Mouse (Mus musculus) telencephalon, adult 2 months (tissue): ENCODE measurements around the gene Wnt7b.

Experiments
- DNase-seq: peaks from one replicate; pipeline ENCODE4 v3.0.0-alpha.2; 2011; ENCODE audit warnings: low read depth, low spot score

Wnt7b gene

DNA sequence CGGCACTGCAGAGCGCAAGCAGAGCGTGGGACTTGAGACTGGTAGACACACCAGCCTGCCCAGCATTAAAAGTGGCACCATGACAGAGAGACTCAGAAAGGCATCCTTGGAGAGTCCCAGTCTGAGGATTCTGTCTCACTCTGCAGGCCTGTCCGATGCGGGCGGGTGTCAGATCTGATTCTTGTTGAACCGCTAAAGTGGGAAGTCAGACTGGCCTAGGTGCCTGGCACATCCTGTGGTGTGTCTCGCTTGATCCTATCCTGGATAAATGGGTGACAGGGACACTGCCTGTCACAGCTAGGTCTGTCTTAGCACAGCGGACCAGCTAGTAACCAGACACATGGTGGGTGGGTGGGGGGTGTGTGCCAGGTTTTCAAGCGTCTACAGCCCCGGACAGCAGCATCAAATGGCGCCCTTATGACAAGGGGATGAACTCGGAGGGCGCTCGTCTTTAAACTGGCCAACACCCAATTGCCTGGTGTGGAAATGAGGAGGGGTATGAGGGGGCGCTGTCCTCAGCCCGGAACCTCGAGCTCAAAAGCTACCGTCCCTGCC is at the start of gene Wnt7b:
TSS of gene Wnt7b (minus strand) at position 118 of the 555 bp plus-strand sequence.
- DNase-seq: no peak

DNA sequence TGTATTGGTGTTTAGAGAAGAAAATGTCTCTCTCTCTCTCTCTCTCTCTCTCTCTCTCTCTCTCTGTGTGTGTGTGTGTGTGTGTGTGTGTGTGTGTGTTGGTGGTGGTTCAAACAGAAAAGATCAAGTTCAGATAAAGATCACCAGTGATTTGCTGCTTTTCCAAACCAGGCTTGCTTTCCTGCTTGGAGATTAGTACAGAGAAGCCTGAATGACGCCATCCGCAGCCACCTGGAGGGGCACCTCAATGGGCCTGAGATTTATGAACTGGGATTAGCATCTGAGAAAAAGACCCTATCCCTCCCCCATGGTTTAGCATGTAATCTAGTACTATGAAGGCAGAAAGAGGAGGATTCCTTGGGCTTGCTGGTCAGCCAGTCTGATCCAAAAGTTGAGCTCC is 49.3 kb upstream of the Wnt7b start:
- DNase-seq: no peak

DNA sequence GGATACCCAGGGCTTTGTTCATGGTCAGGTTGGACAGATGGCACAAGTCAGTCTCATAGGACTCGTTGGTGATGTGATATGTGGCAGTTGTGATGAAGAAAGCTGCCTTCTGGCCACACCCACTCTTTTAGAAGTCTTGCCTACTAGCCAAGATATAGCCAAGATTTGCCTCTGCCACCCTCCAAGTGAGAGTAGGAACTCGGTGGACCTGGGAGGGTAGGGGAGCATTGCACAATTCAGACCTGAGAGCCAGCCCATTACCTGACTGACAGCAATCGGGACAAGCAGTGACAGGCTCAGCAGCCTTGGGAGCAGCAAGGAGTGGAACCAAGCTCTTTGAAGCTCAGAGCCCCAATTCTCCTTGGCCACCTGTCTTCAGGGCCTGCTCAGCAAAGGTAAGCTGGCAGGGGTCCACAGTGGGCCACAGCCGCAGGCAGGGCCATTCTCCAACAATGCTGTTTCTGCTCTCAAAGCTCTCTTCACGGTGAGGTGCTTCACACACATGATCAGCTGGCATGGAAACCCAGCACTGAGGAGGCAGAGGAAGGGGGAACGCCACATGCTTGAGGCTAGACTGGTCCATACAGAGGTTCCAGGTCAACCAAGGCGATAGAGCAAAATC is 47.8 kb upstream of the Wnt7b start:
- DNase-seq: no peak

DNA sequence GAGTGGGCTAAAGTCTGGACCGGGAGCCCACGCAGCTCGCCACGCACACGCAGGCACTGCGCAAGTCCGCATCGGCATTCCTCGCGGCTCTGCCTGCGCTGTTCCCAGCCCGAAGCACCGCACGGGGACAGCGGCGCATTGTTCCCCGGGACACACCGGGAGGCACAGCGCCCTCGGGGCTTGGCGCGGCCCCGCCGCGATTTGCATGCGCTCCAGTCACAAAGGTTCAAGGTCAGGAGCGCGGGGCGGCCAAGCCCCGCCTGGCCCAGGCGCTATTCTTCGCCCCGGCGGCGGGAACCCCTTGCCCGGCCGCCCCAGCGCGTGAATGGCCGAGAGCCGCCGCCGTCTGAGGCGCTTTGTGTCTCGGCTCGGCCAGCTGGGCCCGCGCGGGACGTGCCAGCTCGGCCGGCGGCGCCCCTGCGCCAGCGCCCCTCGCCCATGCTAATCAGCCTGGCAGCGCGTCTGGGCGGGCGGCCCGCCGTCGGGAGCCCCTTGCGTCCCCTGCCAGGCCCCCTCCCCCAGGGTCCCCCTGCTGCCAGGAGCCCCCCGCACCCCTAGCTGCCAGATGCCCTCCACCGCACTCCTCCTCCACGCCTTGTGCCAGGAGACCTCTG is 43.5 kb upstream of the Wnt7b start:
- no peak for DNase-seq

DNA sequence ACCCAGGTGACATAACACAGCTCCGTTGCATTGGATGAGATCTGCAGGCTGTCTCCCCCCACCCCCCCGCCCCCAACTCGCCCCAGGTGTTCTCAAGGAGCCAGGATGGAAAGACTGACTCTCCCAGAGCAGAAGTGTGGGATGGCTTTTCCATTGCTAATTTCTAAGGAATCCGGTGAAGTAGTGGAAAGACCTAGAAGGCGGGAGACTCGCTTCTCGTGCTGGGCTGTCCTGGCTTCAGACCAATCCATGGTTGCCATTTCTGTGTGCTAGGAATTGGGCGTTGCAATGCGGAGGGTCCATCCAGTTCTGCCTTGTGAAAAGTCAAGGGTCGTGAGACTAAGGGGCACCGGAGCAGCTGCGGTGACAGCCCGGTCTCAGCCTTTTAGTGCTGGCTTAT is 39.9 kb upstream of the Wnt7b start:
- DNase-seq: no peak

DNA sequence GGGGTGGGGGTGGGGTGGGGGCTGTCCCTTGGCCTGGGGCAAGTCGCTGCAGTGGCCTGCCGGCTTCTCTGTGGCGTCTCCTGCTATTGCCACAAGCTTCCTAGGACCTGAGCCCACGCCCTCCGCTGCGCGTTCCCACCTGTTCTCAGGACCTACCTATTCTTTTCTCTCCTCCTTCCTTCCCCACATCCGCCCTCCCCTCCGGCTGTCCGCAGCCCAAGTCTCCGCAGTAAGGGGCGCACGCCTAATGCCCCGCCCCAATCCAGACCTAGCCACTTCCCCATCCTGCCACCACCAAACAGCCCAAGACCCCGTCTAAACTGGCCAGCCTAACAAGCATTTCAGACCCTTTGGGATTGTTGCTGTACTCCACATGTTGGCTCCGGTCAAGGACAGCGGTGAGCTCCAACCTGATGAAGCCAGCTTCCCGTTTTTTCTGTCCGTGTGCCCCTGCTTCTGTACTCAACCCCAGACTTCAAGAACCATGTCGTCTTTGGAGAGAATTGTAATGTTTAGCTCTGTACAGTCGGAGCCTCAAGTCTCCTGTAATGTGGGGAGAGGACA is 33.3 kb upstream of the Wnt7b start:
- no peak for DNase-seq

DNA sequence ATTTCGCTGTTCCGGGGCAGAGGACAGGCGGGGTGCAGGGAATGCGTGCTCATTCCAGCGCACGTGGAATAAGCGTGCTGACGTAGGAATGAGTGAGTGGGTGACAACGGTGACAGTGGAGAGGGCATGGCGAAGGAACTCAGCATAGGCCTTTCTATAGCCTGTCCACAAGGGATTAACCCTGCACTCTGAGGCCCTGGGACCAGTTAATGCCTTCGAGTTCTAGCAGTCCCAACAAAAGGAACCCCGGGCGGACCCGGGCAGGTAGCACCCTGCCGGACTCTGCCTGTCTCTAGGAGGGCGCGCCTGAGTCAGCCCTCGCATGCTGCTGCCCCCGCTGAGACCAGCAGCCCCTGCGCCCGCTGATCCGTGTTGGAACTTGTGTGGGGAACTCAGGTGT is 32.8 kb upstream of the Wnt7b start:
- DNase-seq: no peak

DNA sequence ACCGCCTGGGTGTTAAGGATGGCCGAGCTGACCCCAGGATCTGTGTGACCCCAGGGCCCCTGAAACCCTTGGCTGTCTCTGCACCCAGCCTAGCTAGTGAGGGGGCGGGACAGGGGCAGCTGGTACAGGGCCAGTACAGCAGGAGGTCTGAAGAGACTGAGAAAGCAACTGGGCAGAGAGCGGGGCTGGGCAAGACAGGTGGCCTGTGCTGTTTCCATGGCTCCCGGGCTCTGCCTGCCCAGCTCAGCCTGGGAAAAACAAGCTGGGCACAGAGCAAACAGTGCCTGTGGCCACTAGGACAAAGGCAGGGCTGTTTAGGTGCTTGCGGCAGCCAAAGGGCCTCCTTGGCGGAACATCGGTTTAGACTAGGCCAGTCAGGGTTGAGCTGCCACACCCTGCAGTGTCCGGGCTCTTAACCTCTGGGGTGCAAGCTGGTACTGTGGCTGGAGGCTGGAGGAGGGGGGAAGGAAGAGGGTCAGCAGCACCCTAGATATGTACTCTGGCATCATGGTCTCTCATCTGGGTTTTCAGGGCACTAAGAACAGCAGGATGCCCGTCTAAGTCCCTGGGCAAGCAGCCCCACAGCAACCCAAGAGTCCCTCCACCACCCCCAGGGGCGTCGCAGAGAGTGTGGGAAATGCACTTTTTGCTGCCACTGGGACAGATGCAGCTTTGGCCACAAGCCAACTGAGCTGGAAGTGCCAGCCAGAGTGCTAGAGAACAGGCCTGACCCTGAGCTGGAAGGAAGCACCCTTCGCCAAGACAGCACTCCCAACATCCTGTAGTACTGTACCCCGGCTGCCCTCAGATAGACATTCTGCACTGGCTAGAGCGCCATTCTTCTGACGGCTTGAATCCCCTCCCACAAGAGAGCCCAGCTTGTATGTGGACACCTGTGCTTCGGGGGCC is 31.3 kb upstream of the Wnt7b start:
- DNase-seq: no peak

DNA sequence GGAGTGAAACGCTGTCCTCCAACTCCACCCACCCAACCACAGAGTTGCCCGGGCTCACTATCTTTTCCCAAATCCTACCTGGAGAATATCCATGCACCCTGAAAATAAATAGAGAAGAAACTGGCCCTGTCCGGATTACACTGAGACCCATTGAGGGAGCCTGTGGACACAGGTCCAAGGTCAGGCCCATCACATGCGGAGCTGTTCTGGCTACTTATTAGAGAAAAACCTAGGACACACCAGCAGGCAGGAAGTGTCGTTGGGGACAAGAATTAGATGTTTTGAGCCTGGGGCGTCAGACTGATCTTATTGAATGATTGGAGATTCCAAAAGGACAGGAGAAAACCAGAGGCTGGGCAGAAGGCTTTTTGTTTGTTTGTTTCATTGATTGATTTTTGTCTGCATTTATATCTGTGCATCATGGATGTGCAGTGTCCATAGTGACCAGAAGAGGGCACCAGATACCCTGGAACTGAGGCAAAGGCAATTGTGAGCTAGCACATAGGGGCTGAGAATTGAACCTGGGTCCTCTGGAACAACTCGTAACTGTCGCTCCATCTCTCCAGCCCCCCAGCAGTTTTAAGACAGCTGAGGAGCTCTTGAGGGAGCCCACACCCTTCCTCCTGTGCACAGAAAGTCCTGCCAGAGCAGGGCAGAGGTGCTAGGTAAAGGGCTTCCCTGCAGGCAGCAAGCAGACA is 30.5 kb upstream of the Wnt7b start:
- no peak for DNase-seq

DNA sequence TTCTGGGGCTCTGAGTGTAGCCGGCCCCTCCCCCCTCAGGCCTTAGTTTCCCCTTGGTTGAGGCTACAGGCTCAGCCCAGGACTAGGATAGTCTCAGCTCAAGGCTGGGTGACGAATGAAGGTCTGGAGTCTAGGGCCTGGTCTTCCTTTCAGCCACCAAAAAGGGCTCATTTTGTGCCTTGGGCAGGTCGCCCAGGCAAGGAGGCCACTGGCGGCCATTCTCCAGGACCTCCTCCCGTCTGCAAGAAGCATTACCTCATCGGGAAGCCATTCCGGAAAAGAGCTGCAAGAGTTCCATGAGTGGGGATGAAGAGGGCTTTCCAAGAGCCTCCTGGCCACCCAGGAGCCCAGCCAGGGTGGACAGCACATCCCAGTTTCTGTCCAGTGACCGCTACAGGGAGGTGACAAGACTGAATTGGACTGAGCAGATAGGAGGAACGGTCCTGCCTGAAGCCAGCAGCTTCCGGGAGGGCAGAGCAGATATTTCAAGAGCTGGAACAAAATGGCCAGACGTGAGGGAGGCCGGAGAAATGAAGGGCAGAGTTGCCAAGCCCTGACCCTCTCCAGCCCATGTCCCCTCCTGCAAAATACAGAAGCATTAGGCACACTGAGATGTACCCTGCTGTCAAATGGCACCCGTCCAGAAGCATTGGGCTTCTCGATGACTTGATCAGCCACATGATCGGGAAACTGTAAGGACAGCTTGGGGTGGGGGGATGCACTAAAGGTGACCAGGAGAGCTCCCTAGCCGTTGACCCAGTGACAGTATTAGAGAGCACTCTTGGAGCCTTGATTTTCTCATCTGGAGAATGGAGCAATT is 29.6 kb upstream of the Wnt7b start:
- no peak for DNase-seq

DNA sequence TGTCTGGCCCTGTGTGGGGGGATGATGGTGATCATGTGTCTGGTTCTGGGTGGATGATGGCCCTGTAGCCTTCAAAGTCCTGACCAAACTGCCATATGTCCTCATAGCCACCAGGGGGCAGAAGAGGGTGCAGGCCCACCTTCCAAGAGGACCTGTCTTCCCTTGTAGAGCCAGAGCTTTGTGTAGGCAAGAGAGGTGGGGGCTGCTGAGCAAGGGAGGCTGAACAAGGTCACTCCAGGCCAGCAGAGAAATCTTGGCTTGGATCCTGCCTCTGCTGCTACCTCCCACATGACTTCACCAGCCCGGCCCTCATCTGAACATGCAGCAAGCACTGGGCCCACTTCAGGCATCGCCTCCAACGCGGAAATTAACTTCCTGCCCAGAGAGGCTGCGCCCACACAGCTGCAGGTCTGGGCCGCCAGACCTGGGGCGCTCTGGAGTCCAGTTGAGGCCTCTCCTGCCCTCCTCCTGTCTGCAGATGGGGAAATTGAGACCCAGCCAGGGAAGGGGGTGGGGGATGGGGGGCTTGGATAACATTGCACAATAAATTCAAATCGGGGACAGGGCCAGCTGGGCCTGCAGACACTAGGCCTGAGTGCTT is 28.4 kb upstream of the Wnt7b start:
- peak; percentile 77 for DNase-seq

DNA sequence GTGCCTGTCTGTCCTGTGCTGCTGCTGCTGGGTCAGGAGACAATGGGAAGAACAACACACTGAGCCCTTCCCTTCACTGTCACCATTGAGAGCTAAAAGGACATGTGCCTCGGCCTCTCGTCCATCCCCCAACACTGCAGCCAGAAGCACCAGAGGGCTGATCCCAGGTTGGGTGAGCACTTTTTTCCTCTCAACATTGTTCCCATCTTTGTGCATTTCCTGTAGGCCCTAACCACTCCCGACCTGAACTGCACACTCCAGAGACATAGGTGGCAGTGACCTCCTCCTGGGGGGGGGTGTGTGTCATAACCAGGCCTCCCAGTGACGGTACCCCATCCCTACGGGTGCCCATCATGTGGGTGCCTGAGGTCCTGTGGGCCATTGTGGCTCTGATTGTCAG is 27.8 kb upstream of the Wnt7b start:
- no peak for DNase-seq

DNA sequence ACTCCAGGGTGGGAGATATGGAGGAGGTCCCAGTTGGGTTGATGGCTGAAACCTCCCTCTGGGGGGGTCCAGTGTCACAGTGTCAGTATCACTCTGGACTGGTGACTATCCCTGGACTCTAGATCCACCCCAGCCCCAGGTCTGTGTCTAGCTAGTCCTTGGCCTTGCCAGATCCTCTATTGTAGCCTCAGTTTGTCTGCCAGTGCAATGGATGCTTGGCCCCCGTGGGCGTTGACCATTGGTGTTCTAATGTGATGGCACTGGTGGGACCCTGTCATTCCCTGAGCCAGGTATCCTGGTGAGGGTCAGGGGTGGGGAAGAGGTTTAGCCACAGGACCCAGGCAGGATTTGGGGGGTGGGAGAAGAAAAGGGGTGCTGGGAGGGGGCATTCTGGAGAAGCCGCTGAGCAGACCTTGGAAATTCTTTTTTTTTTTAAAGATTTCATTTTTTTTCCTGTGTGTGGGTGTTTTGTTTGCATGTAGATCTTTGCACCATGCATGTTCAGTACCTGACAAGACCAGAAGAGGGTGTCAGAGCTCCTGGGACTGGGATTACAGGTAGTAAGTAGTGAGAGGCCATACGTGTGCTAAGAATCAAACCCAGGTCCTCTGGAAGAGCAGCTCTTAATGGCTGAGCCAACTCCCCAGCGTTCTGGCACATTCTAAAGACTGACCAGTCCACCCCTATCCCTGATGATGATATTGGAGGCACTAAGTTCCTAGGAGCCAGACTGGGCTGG is 27.2 kb upstream of the Wnt7b start:
- no peak for DNase-seq

DNA sequence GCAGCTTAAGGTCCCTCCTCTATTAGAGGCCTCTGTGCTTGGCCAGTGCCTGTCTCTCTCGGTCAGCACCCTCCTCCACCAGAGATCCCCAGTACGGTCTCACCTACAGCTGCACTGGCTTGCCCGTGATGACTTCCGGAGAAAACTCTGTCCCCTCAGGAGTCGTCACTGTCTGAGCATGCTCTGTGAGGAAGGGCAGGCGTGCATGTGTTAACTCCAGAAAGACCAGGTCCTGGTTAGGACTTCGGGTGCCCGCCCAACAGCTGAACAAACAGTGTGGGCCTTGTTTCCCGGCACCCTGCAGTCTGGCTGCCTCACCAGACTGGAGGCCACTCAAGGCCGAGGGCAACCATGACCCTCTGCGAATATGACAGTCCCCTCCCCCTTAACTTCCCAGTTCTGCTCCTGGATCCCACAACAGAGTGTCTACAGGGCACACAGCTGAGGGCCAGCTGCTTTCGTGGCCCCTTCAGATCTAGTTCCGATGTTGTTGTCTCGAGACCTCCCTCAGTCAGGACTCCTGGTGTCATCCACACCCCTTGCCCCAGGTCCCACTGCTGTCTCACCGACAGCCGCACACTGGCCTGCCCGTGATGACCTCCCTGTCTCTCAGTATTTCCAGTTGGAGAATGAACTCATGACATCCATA is 23.8 kb upstream of the Wnt7b start:
- DNase-seq: no peak

DNA sequence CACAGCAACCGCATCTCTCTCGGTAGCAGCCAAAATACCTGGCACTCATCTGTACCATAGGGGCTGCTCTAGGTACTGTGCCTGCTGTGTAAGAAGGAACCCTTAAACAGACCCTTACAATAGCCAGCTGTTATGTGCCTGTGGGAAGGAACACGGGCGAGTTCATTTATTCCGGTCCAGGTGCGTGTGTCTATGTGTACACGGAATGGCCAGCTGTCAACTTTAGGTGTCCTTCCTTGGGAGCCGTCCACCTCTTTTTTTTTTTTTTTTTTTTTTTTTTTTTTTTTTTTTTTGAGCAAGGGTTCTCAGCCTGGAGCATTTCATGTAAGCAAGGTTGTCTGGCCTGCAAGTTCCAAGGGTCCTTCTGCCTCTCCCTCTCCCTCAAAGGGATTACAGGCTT is 22.7 kb upstream of the Wnt7b start:
- DNase-seq: no peak

DNA sequence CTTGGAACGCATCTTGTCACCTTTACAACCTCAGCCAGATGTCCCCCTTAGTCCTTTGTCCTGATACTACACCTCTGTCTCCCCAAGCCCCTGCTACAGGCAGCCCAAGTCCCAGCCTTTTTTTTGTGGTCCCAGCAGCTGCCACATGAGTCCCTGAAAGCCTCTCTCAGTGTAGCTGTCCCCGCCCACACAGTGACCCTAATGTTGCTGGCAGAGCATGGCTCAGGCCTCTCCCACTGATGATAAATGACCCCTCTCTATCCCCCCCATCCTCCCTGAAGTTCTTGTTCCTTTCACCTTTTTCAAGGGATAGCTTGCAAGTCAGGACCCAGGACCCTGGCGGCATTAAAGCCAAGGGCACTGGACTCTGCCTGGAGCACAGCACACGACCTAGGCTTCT is 22.2 kb upstream of the Wnt7b start:
- DNase-seq: no peak

DNA sequence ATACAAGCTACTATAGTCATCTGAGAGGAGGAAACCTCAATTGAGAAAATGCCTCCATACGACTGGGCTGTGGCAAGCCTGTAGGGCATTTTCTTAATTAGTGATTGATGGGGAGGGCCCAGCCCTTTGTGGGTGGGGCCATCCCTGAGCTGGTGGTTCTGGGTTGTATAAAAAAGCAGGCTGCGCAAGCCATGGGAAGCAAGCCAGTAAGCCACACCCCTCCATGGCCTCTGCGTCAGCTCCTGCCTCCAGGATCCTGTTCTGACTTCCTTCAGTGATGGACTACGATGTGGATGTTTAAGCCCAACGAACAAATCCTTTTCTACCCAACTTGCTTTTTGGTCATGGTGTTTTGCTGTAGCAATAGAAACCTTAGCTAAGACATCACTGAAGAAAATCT is 21.1 kb upstream of the Wnt7b start:
- no peak for DNase-seq

DNA sequence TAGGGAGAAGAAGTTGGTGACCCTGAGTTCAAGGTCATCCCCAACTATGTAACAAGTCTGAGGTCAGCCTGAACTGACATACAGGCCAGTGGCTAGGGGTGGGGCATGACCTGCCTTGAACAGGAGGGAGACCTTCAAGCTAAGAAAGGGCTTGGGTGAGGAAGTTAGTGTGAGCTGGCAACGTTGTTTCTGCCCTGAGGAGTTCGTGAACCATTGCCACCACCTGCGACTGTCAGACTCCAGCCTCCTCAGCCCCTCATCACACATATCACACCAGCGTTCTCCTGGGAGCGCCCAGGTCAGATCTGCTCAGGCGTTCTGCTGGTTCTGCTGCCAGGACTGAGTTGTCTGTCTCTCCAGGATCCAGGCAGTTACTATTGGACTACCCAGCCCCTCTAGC is 20.5 kb upstream of the Wnt7b start:
- DNase-seq: no peak

DNA sequence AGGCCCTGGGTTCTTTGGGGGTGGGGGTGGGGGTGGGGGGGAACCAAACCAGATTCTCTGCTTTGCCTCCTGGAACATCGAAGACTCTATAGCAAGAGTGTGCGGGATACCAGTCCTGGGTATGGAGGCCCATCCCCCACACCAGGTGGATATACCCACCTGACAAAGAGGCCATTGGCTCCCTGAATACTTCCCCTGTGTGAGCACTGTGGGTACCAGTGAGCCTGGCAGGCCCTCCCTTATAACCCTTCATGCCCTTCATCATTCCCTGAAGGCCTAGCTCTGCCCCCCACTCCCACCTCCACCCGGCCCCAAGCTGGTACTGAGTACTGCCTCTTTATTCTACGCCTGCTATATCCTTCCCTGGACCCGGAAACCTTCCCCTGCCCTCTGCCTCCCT is 19.7 kb upstream of the Wnt7b start:
- DNase-seq: no peak
